26 mouse cellular contexts compared by ENCODE assay signal in the genomic region with DNA sequence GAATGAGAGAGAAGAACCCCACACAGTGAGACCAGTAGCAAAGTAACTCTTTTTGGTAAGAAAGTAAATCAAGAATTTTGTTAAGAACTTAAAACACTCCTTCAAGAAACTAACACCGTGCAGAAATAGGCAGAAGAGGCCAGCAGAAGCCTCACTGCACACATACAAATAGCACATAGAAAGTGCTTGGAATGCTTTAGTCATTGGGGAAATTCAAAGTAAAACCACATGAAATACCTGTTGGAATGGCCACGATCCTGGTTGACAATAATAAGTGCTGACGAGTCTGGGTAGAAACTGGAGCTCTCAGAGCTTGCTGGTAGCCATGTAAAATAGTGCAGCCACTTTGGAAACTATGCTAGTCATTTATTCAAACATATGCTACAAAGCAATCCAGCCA. TPM values are rescaled to one million over a fixed set of nuclear protein-coding genes. Genes with fewer than 3 reads are reported as not detected.
DNase-seq lines count a peak whose midpoint lies in the region; ATAC-seq and TF ChIP-seq lines count a peak whose summit lies in the region.
"Had no signal": no experiment of that assay in that cellular context is flagged by ENCODE, and none has a peak within 500 bp of the region (broad histone marks: within the 10 kb centered on the region; RNA-seq: fewer than 3 reads in every experiment).

No protein-coding gene starts in this region.

- in situ Hi-C loops in Patski (cut with MboI; ENCODE audit: low pct_unique_long_range_greater_than_20kb), result no loop called here

- no peak overlapping the region for H3K9ac ChIP-seq in midbrain, embryonic 11.5 days (ENCODE audit: low read length)
- no peak overlapping the region for H3K9ac ChIP-seq in midbrain, embryonic 14.5 days (replicated peaks; ENCODE audit: low read length)
- H3K9ac ChIP-seq: forebrain, embryonic 12.5 days; forebrain, embryonic 15.5 days; hindbrain, embryonic 12.5 days; hindbrain, embryonic 15.5 days had no signal

- WGBS in midbrain, embryonic 11.5 days, result 96% methylated on average over 3 of the region's 3 CpGs
- 92% methylated on average over 3 of the region's 3 CpGs for WGBS in midbrain, embryonic 14.5 days

- no peak for TF ChIP-seq CTCF in Patski (IDR thresholded peaks at IDR 0.05)
- TF ChIP-seq CTCF in gastrocnemius, adult 2 months (IDR thresholded peaks at IDR 0.05), result no peak

- no peaks in the 10 kb centered on the region for H3K27me3 ChIP-seq in midbrain, embryonic 11.5 days (ENCODE audit: control insufficient read depth, insufficient read depth, low read length)
- no peaks in the 10 kb centered on the region for H3K27me3 ChIP-seq in midbrain, embryonic 14.5 days (ENCODE audit: control insufficient read depth, insufficient read depth, low read length)
- no peaks in the 10 kb centered on the region for H3K27me3 ChIP-seq in Patski
- no peaks in the 10 kb centered on the region for H3K27me3 ChIP-seq in myocyte (ENCODE audit: control insufficient read depth, insufficient read depth, insufficient read length)
- H3K27me3 ChIP-seq: forebrain, embryonic 12.5 days; forebrain, embryonic 15.5 days; hindbrain, embryonic 12.5 days; hindbrain, embryonic 15.5 days had no signal

- POLR2A ChIA-PET in Patski (lab: Charles Lee), result interaction anchor here (2.1 kb wide), 1 partner anchor 31 kb away, joined by 7 read pairs; a partner anchor contains a TSS

- H3K9me3 ChIP-seq in midbrain, embryonic 11.5 days (ENCODE audit: control insufficient read depth, low read length), result no peaks in the 10 kb centered on the region
- H3K9me3 ChIP-seq in midbrain, embryonic 14.5 days (ENCODE audit: control insufficient read depth, low read length), result no peaks in the 10 kb centered on the region
- H3K9me3 ChIP-seq: forebrain, embryonic 12.5 days; forebrain, embryonic 15.5 days; hindbrain, embryonic 12.5 days; hindbrain, embryonic 15.5 days had no signal

- H3K79me2 ChIP-seq in myocyte (ENCODE audit: control insufficient read depth, insufficient read depth), result no peaks in the 10 kb centered on the region

- H3K36me3 ChIP-seq in midbrain, embryonic 11.5 days (ENCODE audit: control insufficient read depth, insufficient read depth, low read length), result peaks cover 2% of the 10 kb centered on the region; the same call in 1 of the 2 replicates
- peaks cover 24% of the 10 kb centered on the region for H3K36me3 ChIP-seq in midbrain, embryonic 14.5 days (ENCODE audit: control insufficient read depth, insufficient read depth, low read length)
- H3K36me3 ChIP-seq in myocyte (ENCODE audit: control insufficient read depth, insufficient read depth), result peaks cover 20% of the 10 kb centered on the region

- CTCF ChIA-PET in Patski (lab: Charles Lee), result interaction anchor here (1.0 to 1.2 kb wide), 2 partner anchors 9 to 31 kb away, joined by 3 read pairs; no protein-coding TSS in a partner anchor

- ATAC-seq in midbrain, embryonic 11.5 days (ENCODE audit: low FRiP score), result no peak
- ATAC-seq in midbrain, embryonic 14.5 days (ENCODE audit: low FRiP score, low TSS enrichment), result no peak
- ATAC-seq in Patski, result peak; percentile 36
- ATAC-seq: forebrain, embryonic 15.5 days; intestine, postnatal 0 days had no signal

- H3K4me1 ChIP-seq in midbrain, embryonic 11.5 days (ENCODE audit: control insufficient read depth, insufficient read depth, low read length), result peaks cover 4% of the 10 kb centered on the region; the same call in 1 of the 2 replicates
- H3K4me1 ChIP-seq in midbrain, embryonic 14.5 days (ENCODE audit: control insufficient read depth, insufficient read depth, low read length), result no peaks in the 10 kb centered on the region
- H3K4me1 ChIP-seq: forebrain, embryonic 15.5 days; hindbrain, embryonic 12.5 days; hindbrain, embryonic 15.5 days had no signal

- DNase-seq in midbrain, embryonic 11.5 days (ENCODE audit: low spot score, missing footprints), result peak; percentile 4
- DNase-seq in midbrain, embryonic 14.5 days, result no peak
- DNase-seq in Patski (ENCODE audit: low read depth, low spot score), result no peak
- no peak for DNase-seq in cerebellum, adult 9-10 months
- no peak for DNase-seq in gastrocnemius, adult 2 months
- DNase-seq: cerebellum, adult 11 months; cerebellum, adult 2 months; cerebellum, postnatal 10 days; cerebellum, postnatal 36 days; embryo, embryonic 11 days; gastrocnemius, postnatal 10 days; gastrocnemius, postnatal 36 days had no signal

- H3K4me2 ChIP-seq in midbrain, embryonic 11.5 days, result no peak overlapping the region
- H3K4me2 ChIP-seq in midbrain, embryonic 14.5 days (ENCODE audit: low read length), result no peak overlapping the region
- peak overlapping the region; percentile 89 for H3K4me2 ChIP-seq in myocyte (ENCODE audit: low read depth)
- H3K4me2 ChIP-seq: forebrain, embryonic 12.5 days; forebrain, embryonic 15.5 days; heart, embryonic 11.5 days; hindbrain, embryonic 12.5 days; hindbrain, embryonic 15.5 days had no signal

- no peak overlapping the region for H3K4me3 ChIP-seq in midbrain, embryonic 11.5 days (ENCODE audit: low read depth, low read length)
- H3K4me3 ChIP-seq in midbrain, embryonic 14.5 days (replicated peaks; ENCODE audit: low read depth, low read length), result no peak overlapping the region
- no peak overlapping the region for H3K4me3 ChIP-seq in myocyte
- no peak overlapping the region for H3K4me3 ChIP-seq in gastrocnemius, adult 2 months
- H3K4me3 ChIP-seq: forebrain, embryonic 12.5 days; forebrain, embryonic 15.5 days; hindbrain, embryonic 12.5 days; hindbrain, embryonic 15.5 days had no signal

- no peak overlapping the region for H3K27ac ChIP-seq in midbrain, embryonic 11.5 days (ENCODE audit: low read depth, low read length)
- no peak overlapping the region for H3K27ac ChIP-seq in midbrain, embryonic 14.5 days (replicated peaks; ENCODE audit: low read depth, low read length)
- no peak overlapping the region for H3K27ac ChIP-seq in gastrocnemius, adult 2 months
- H3K27ac ChIP-seq: forebrain, embryonic 12.5 days; forebrain, embryonic 15.5 days; hindbrain, embryonic 12.5 days; hindbrain, embryonic 15.5 days had no signal

- no peak overlapping the region for H3ac ChIP-seq in myocyte (ENCODE audit: control insufficient read depth, insufficient read length)

- intact Hi-C loops in gastrocnemius, adult 2 months (cut with DNase I), result no loop called here

- TF ChIP-seq POLR2A in myocyte (IDR thresholded peaks at IDR 0.05; ENCODE audit: insufficient read length, low read depth), result no peak

TF ChIP-seq in myocyte, 11 proteins besides CTCF, POLR2A, EP300 and RAD21:
- TF ChIP-seq REST (IDR thresholded peaks at IDR 0.05; ENCODE audit: insufficient read depth, insufficient read length) (no peak), POLR2AphosphoS2 (IDR thresholded peaks at IDR 0.05; ENCODE audit: insufficient read length, low read depth) (no peak), MYOD1 (IDR thresholded peaks at IDR 0.05; ENCODE audit: control insufficient read depth in 1 of 3, insufficient read length in 2 of 3, low read depth in 2 of 3) (no peak), E2F4 (IDR thresholded peaks at IDR 0.05; ENCODE audit: insufficient read depth) (no peak), CEBPB (IDR thresholded peaks at IDR 0.05; ENCODE audit: insufficient read depth, poor library complexity, severe bottlenecking) (no peak), MYOG (IDR thresholded peaks at IDR 0.05; ENCODE audit: control insufficient read depth in 1 of 3, insufficient read depth in 1 of 3, insufficient read length in 2 of 3, low read depth in 2 of 3) (no peak), TCF3 (IDR thresholded peaks at IDR 0.05; ENCODE audit: insufficient read length, low read depth) (no peak), TCF12 (IDR thresholded peaks at IDR 0.05; ENCODE audit: insufficient read depth, poor library complexity, severe bottlenecking) (no peak), MAX (IDR thresholded peaks at IDR 0.05; ENCODE audit: low read depth) (no peak), SRF (IDR thresholded peaks at IDR 0.05; ENCODE audit: control insufficient read depth, insufficient read length, low read depth) (no peak), USF1 (IDR thresholded peaks at IDR 0.05; ENCODE audit: low read depth) (no peak)
TF ChIP-seq in myocyte: peak in this region for 0.

RNA-seq across cellular contexts. Expression of a gene that starts 30.4 kb away (rescaled TPM):
- polyA plus RNA-seq in midbrain, embryonic 11.5 days (2014; fragmentation: Nextera tagmentation; extraction: Ambion mirVana), result 92.7 and 94.9 TPM in 2 replicates
- 107 and 115 TPM in 2 replicates for polyA plus RNA-seq in midbrain, embryonic 14.5 days (2014; fragmentation: Nextera tagmentation; extraction: Ambion mirVana)
- polyA plus RNA-seq in Patski (2021) (157 TPM), myocyte (2012; fragmentation: generic; extraction: Trizol) (10.9 TPM)
- total RNA-seq in gastrocnemius, adult 2 months (2021), result 1 to 10 TPM; 1.6 to 2.6 TPM

RNA-seq across cellular contexts. Expression of a gene that starts 46.6 kb away (rescaled TPM):
- polyA plus RNA-seq in midbrain, embryonic 11.5 days (2014; fragmentation: Nextera tagmentation; extraction: Ambion mirVana), result 0.55 and 0.86 TPM in 2 replicates
- polyA plus RNA-seq in midbrain, embryonic 14.5 days (2014; fragmentation: Nextera tagmentation; extraction: Ambion mirVana), result 1.7 and 2.4 TPM in 2 replicates
- 0.44 TPM for polyA plus RNA-seq in Patski (2021)
- not detected for polyA plus RNA-seq in myocyte (2012; fragmentation: generic; extraction: Trizol)
- total RNA-seq in gastrocnemius, adult 2 months (2021), result under 1 TPM in 1 of 2 experiments, not detected in 1; 0.11 TPM
- total RNA-seq: gastrocnemius, postnatal 36 days; granulocyte monocyte progenitor cell, adult 5-6 weeks; hematopoietic stem cell, adult 5-6 weeks; MEL had no signal
- polyA plus RNA-seq: adrenal gland, adult 2 months; C2C12; CD4-positive, CD25-positive, alpha-beta regulatory T cell, adult 4 months; heart, embryonic 11.5 days; heart, embryonic 14.5 days had no signal
